8 mouse cellular contexts compared by ENCODE assay signal in genomic region chr4:151863511-151863910, GRCm38 (mm10). TPM values are rescaled to one million over a fixed set of nuclear protein-coding genes. Genes with fewer than 3 reads are reported as not detected.
DNase-seq lines count a peak whose midpoint lies in the region; ATAC-seq lines count a peak whose summit lies in the region.

No protein-coding gene starts in this region.

- peak overlapping the region; percentile 77 for H3K9ac ChIP-seq in liver, embryonic 12.5 days

- no peaks in the 10 kb centered on the region for H3K9me3 ChIP-seq in liver, embryonic 12.5 days (replicated peaks)

- DNase-seq in cerebellum, adult 11-12 months = peak; percentile 56
- DNase-seq in cerebellum, adult 8-10 months = no peak
- peak; percentile 9 for DNase-seq in thymus, postnatal 14 days
- DNase-seq in thymus, postnatal 0 days (ENCODE audit: low spot score) = no peak
- DNase-seq in right cerebral cortex, adult 2 months (ENCODE audit: low spot score in 2 of 2) = no peak
- no peak for DNase-seq in B cell, adult 2 months
- DNase-seq in lung, postnatal 25 days (ENCODE audit: low spot score) = no peak

- H3K36me3 ChIP-seq in liver, embryonic 12.5 days = no peaks in the 10 kb centered on the region

- peak overlapping the region; percentile 85 for H3K4me3 ChIP-seq in liver, embryonic 12.5 days

- H3K27ac ChIP-seq in liver, embryonic 12.5 days = no peak overlapping the region

- peaks cover 12% of the 10 kb centered on the region; the same call in 1 of the 2 replicates for H3K27me3 ChIP-seq in liver, embryonic 12.5 days (replicated peaks)

- 66% methylated on average over 9 of the region's 9 CpGs for WGBS in liver, embryonic 12.5 days (ENCODE audit: insufficient replicate concordance)

- no peak for ATAC-seq in liver, embryonic 12.5 days

- peak overlapping the region; percentile 93 for H3K4me2 ChIP-seq in liver, embryonic 12.5 days

- H3K4me1 ChIP-seq in liver, embryonic 12.5 days = peaks cover 45% of the 10 kb centered on the region

RNA-seq across cellular contexts. Expression of gene Camta1, which starts 1.8 kb away (rescaled TPM):
- polyA plus RNA-seq in thymus, postnatal 0 days (2015; fragmentation: Nextera tagmentation; extraction: Ambion mirVana) = 104 and 122 TPM in 2 replicates
- 49.6 and 59.1 TPM in 2 replicates for polyA plus RNA-seq in liver, embryonic 12.5 days (2016; fragmentation: Nextera tagmentation; extraction: Ambion mirVana)

Comparison
In these comparisons a context has a peak if more than half of its experiments do, and no peak if none do; other contexts are left out.
1. DNase-seq: peak in cerebellum, adult 11-12 months (single experiment) and thymus, postnatal 14 days (single experiment); none in cerebellum, adult 8-10 months (single experiment), thymus, postnatal 0 days (single experiment), right cerebral cortex, adult 2 months (0 of 2), B cell, adult 2 months (0 of 2) and lung, postnatal 25 days (single experiment).